Mouse (Mus musculus) forebrain, embryonic 11.5 days (tissue): ENCODE results near the gene Plxnb2. TPM values are rescaled to one million over a fixed set of nuclear protein-coding genes. Genes with fewer than 3 reads are reported as not detected.
A peak's percentile ranks its signal among the peaks of the same experiment; 100 is the strongest.

ENCODE experiments used
- ATAC-seq: fragments of 200-750 bp; cut with Nextera tagmentation; replicated peaks from 2 replicates; pipeline ENCODE4 v1.8.0; 2017; ENCODE audit warnings: moderate TSS enrichment; ENCODE audit not compliant: low FRiP score
- DNase-seq: peaks from one replicate; pipeline ENCODE4 v3.0.0-alpha.2; 2017; ENCODE audit warnings: low spot score
- H3K27ac ChIP-seq: fragments of 300-500 bp; sonication (generic); 2 replicates; pipeline ENCODE4 v1.5.1; 2014; ENCODE audit warnings: low read depth, low read length
- H3K27me3 ChIP-seq: fragments of 300-500 bp; sonication (generic); 2 replicates; pipeline ENCODE4 v1.6.1; 2014; ENCODE audit warnings: mild to moderate bottlenecking, low read length, mixed read lengths; ENCODE audit not compliant: control insufficient read depth, insufficient read depth
- H3K36me3 ChIP-seq: fragments of 300-500 bp; sonication (generic); 2 replicates; pipeline ENCODE4 v1.6.1; 2014; ENCODE audit warnings: mild to moderate bottlenecking, low read length, moderate library complexity, mixed read lengths; ENCODE audit not compliant: control insufficient read depth, insufficient read depth
- H3K4me1 ChIP-seq: fragments of 300-500 bp; sonication (generic); replicated peaks from 2 replicates; pipeline ENCODE4 v1.6.1; 2014; ENCODE audit warnings: low read length, mixed read lengths; ENCODE audit not compliant: control insufficient read depth, insufficient read depth
- H3K4me2 ChIP-seq: fragments of 300-500 bp; sonication (generic); 2 replicates; pipeline ENCODE4 v1.6.1; 2014; ENCODE audit warnings: low read depth, mild to moderate bottlenecking, low read length, moderate library complexity, mixed read lengths; ENCODE audit not compliant: severe bottlenecking
- H3K4me3 ChIP-seq: fragments of 300-500 bp; sonication (generic); 2 replicates; pipeline ENCODE4 v1.5.1; 2014; ENCODE audit warnings: low read depth, low read length
- H3K9ac ChIP-seq: fragments of 300-500 bp; sonication (generic); 2 replicates; pipeline ENCODE4 v1.6.1; 2014; ENCODE audit warnings: low read length
- H3K9me3 ChIP-seq: fragments of 300-500 bp; sonication (generic); 2 replicates; pipeline ENCODE4 v1.6.1; 2016; ENCODE audit warnings: low read length, mixed read lengths; ENCODE audit not compliant: control insufficient read depth
- WGBS: fragments of 180-500 bp; shearing (Covaris S2); extraction: QIAGEN DNeasy Blood & Tissue Kit; methylation state at CpG from one replicate; pipeline ENCODE4 v1.1.7; 2014; 5-methylcytosine and 5-hydroxymethylcytosine counted together
- polyA plus RNA-seq: library from polyadenylated mRNA; unstranded; fragments of >200 nt; fragmentation: Nextera tagmentation; extraction: Ambion mirVana; gene quantifications from 2 replicates; pipeline ENCODE4 v1.2.1, GENCODE M21; 2014

Plxnb2 gene
- polyA plus RNA-seq, result 162 and 176 TPM in 2 replicates

DNA sequence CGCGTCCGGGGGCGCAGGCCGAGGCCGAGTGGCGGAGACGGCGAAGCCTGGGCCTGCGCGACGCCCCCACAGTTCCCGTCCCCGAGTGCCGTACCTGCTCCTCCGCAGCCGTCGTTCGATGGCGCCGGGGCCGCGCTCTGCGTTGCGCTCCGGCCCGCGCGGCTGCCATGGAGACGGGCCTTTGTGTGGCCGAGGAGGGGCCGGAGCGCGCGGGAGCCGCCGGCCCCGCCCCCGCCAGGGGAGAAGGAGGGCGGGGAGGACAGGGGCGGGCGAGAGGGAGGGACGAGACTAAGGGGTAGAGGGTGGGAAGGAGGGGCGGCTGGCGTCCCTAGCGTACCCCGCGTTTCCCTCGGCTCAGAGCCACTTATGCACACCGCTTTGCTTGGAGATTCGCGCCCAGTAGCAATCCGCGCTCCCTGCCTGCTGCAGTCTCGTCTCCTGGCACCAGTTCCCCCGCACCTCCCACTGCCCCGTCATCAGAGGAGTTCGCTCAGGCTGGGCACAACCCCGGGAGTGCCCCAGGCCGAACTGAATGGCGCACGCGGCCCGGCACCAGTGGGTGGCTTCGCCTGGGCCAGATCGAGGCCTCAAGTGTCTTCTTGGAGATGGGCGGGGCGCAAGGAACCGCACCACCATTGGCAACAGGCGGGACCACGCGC, at the start of gene Plxnb2:
Gene Plxnb2 (minus strand): TSS at position 218 of the 659 bp plus-strand sequence.
- Histone ChIP-seq H3K27ac (peak within 1 kb of the TSS; percentile 90), H3K9me3 (no peaks in the 10 kb centered on the region), H3K36me3 (no peaks in the 10 kb centered on the region; the same call in 1 of the 2 replicates), H3K4me2 (peak within 1 kb of the TSS; percentile 88), H3K9ac (peak within 1 kb of the TSS; percentile 94), H3K4me1 (peaks cover 43% of the 10 kb centered on the region), H3K4me3 (peak within 1 kb of the TSS; percentile 84), H3K27me3 (no peaks in the 10 kb centered on the region)
- under 1% methylated on average over 66 of the region's 72 CpGs for WGBS
- ATAC-seq, result peak; percentile 91
- DNase-seq, result peak; percentile 94

DNA sequence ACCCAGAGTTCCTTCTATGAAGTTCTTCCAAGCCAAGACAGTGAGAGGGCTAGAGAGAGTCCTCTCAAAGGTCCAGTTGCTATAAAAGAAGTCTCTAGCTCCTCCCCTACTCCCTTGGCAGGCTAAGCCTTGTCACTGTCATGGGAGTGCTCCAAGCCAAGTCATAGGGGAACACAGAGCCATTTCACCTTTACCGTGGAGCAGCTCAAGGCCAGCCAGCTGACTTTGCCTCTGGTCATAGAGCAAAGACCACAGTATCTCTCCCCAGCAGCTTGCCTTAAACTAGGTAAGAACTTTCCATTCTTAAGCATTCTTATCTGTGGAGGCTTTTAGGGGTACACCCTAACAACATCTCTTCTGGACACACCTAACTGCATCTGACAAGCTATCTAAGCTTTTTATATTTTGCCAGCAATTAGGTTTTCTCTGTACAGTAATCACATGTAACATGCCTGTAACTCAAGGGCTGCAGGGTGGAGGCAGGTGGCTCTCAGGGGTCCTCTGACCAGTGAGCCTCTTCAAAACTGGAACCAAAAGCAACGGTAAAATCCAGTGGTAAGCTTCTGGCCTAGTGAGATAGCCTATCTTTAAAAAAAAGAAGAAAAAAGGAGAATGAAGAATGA, 35.1 kb upstream of the Plxnb2 start:
- no peak overlapping the region for H3K4me3 ChIP-seq
- 89% methylated on average over 2 of the region's 2 CpGs for WGBS
- no peak overlapping the region for H3K27ac ChIP-seq
- peaks cover 3% of the 10 kb centered on the region; the same call in 1 of the 2 replicates for H3K36me3 ChIP-seq
- H3K4me1 ChIP-seq, result peaks cover 4% of the 10 kb centered on the region; the same call in 1 of the 2 replicates
- DNase-seq (no peak), ATAC-seq (no peak)
- no peaks in the 10 kb centered on the region for H3K9me3 ChIP-seq
- H3K9ac ChIP-seq, result no peak overlapping the region
- H3K4me2 ChIP-seq, result no peak overlapping the region
- H3K27me3 ChIP-seq, result no peaks in the 10 kb centered on the region

DNA sequence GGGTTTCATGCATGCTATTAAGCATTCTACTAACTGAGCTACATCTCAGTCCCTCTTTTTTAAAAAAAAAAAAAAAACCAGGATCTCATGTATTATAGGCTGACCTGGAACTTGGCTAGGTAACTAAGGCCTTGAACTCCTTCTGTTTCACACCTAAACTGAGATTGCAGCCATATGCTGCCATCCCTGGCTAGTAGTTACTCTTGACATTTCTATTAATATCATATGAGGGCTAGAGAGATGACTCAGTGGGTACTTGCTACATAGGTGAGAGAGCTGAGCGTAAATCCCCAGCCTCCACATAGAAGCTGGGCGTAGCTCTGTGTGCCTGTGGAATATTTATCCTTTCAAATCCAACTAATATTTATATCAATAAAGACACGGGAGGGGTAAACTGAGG, 34.4 kb upstream of the Plxnb2 start:
- 93% methylated on average over 3 of the region's 3 CpGs for WGBS
- Histone ChIP-seq H3K27ac (no peak overlapping the region), H3K4me1 (peaks cover 5% of the 10 kb centered on the region; the same call in 1 of the 2 replicates), H3K36me3 (peaks cover 3% of the 10 kb centered on the region; the same call in 1 of the 2 replicates), H3K9me3 (no peaks in the 10 kb centered on the region), H3K4me2 (no peak overlapping the region), H3K9ac (no peak overlapping the region), H3K4me3 (no peak overlapping the region), H3K27me3 (no peaks in the 10 kb centered on the region)
- ATAC-seq (no peak), DNase-seq (no peak)

DNA sequence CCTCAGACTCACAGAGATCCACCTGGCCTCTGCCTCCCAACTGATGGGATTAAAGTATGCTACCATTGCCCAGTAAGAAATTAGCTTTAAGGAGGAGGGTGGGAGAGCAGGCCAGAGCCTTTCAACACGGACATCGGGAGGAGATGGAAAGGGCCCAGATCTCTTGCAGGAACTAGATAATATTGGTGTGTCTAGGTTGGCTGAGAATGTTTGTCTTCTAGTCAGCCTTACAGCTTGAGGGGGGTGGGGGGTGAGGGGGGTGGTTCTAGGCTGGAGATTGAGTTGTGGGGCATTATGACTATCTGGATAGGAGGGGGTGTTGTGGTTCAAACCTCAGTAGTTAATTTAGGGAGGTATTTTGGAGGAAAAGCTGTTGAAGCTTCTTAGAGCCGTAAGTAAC, 32.9 kb upstream of the Plxnb2 start:
- no peak overlapping the region for H3K4me3 ChIP-seq
- peaks cover 3% of the 10 kb centered on the region; the same call in 1 of the 2 replicates for H3K36me3 ChIP-seq
- no peak for DNase-seq
- WGBS, result 89% methylated on average over 3 of the region's 3 CpGs
- H3K9ac ChIP-seq, result no peak overlapping the region
- no peaks in the 10 kb centered on the region for H3K9me3 ChIP-seq
- no peak overlapping the region for H3K27ac ChIP-seq
- H3K4me2 ChIP-seq, result no peak overlapping the region
- peaks cover 5% of the 10 kb centered on the region; the same call in 1 of the 2 replicates for H3K4me1 ChIP-seq
- no peak for ATAC-seq
- H3K27me3 ChIP-seq, result no peaks in the 10 kb centered on the region

DNA sequence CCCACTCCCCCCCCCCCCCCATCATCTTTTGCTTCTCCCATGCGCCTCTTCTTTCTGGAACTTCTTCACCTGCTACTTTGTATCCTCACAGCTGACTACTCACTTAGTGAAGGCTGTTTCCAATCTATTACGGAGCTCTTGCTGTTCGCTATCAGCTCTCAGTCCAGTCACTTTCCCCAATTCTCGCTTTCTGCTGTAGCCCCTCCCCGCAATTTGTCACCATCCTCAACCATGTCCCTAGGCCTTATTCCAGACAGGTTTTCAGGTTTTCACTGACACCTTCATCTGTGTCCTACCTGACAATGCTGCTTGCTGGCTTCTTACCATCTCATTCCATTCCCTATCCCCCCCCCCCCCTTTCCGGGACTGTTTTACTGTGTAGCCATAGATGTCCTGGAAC, 31.9 kb upstream of the Plxnb2 start:
- Histone ChIP-seq H3K4me1 (peaks cover 5% of the 10 kb centered on the region; the same call in 1 of the 2 replicates), H3K27me3 (no peaks in the 10 kb centered on the region), H3K4me3 (peak overlapping the region; percentile 93), H3K27ac (no peak overlapping the region), H3K9ac (peak overlapping the region; percentile 97), H3K9me3 (no peaks in the 10 kb centered on the region), H3K4me2 (peak overlapping the region; percentile 88), H3K36me3 (peaks cover 3% of the 10 kb centered on the region; the same call in 1 of the 2 replicates)
- ATAC-seq (no peak), DNase-seq (no peak)
- 57% methylated on average over 6 of the region's 6 CpGs for WGBS

DNA sequence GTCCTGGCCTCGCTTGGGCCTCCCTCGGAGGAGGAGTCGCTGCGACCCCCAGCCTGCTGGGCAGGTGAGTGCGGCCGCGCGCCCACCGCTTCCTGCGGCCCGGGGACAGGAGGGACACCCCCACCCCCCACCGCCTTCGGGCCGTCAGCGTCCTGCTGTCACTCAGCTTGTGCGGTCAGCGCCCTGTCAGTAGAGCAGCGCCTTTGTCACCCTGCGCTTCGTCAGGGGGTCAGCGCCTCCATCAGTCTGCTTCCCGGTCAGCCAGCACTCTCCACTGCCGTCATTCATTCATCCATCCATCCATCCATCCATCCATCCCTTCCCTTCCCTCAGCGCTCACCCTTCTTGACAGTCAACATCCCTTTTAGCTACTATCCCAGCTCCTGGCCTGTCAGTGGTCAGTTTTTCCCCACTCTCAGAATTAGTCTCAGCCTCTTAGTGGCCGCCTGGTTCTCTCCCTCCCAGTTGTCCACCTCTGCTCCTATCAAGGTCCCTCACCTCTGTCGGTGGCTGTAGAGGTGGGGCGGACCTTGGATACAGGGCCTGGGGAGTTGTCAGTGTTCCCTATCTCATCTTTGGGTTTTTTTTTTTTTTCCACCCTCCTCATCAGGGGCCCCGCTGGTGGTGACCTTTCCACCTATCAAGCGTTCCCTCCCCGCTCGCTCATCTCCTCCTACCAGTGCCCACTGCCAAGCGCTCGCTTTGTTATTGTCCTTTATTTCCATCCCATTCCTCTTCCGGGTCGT, 31.3 kb upstream of the Plxnb2 start:
- H3K4me1 ChIP-seq, result peaks cover 5% of the 10 kb centered on the region; the same call in 1 of the 2 replicates
- DNase-seq, result peak; percentile 55
- peaks cover 3% of the 10 kb centered on the region; the same call in 1 of the 2 replicates for H3K36me3 ChIP-seq
- peak overlapping the region; percentile 93 for H3K4me3 ChIP-seq
- 2% methylated on average over 35 of the region's 35 CpGs for WGBS
- peak overlapping the region; percentile 97 for H3K9ac ChIP-seq
- H3K27me3 ChIP-seq, result no peaks in the 10 kb centered on the region
- ATAC-seq, result peak; percentile 7; the same call in 1 of the 2 replicates
- peak overlapping the region; percentile 84 for H3K27ac ChIP-seq
- H3K4me2 ChIP-seq, result peak overlapping the region; percentile 88
- no peaks in the 10 kb centered on the region for H3K9me3 ChIP-seq

DNA sequence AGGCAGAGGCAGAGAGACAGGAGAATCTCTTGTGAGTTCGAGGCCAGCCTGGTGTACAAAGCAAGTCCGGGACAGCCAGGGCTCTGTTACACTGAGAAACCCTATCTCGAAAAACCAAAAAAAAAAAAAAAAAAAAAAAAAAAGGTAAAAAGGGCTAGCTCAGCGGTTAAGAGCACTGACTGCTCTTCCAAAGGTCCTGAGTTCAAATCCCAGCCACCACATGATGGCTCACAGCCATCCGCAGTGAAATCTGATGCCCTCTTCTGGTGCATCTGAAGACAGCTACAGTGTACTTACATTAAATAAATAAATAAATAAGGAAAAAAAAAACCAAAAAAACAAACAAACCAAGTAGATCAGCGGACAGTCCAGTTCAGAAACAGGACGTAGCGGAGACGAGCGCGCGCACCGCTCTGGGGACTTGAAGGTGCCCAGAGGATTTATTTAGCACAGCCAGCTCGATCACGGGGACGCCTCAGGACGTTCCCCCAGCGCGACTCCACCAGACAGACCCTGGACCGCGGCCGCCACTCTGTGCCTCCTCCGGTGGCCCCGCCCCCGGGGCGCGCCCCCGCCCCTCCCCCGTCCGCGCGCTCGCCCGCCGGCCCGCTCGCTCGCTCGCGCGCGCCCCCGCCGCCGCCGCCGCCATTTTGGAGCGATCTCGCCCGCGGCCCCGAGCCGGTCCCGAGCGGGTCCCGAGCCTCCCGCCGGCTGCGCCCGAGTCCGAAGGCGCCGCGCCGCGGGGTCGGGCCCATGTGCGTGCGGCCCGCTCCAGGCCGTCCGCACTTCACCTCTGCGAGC, 30.5 kb upstream of the Plxnb2 start, which contains the start of gene Ppp6r2:
Gene Ppp6r2 (plus strand): TSS at position 639 of the 801 bp plus-strand sequence.
- peak within 1 kb of the TSS; percentile 97 for H3K9ac ChIP-seq
- H3K27me3 ChIP-seq, result no peaks in the 10 kb centered on the region
- peak within 1 kb of the TSS; percentile 88 for H3K4me2 ChIP-seq
- DNase-seq (peak; percentile 95), ATAC-seq (peak; percentile 84)
- peak within 1 kb of the TSS; percentile 84 for H3K27ac ChIP-seq
- H3K4me1 ChIP-seq, result peaks cover 5% of the 10 kb centered on the region; the same call in 1 of the 2 replicates
- H3K36me3 ChIP-seq, result no peaks in the 10 kb centered on the region
- peak within 1 kb of the TSS; percentile 93 for H3K4me3 ChIP-seq
- H3K9me3 ChIP-seq, result no peaks in the 10 kb centered on the region
- 4% methylated on average over 51 of the region's 73 CpGs for WGBS
